Mouse (Mus musculus): ENCODE data around the gene Jazf1. TPM values are rescaled to one million over a fixed set of nuclear protein-coding genes. Genes with fewer than 3 reads are reported as not detected.

The Jazf1 gene
- polyA plus RNA-seq, 1 experiment from 2014 or later: 10.0 TPM

- 87% methylated on average over 4 of the region's 4 CpGs for WGBS
- H3K27ac ChIP-seq (ENCODE audit: low read depth, low read length): no peak overlapping the region
- ATAC-seq (ENCODE audit: low FRiP score) (no peak), DNase-seq (ENCODE audit: low spot score) (no peak)
- no peaks in the 10 kb centered on the region for H3K4me1 ChIP-seq (replicated peaks; ENCODE audit: control insufficient read depth, insufficient read depth, low read length)
- no peaks in the 10 kb centered on the region for H3K36me3 ChIP-seq (ENCODE audit: control insufficient read depth, insufficient read depth, low read length)
- H3K4me3 ChIP-seq (ENCODE audit: low read depth, low read length): no peak overlapping the region
- no peak overlapping the region for H3K9ac ChIP-seq (ENCODE audit: low read depth, low read length)
- no peaks in the 10 kb centered on the region for H3K27me3 ChIP-seq (ENCODE audit: control insufficient read depth, insufficient read depth, low read length)
- H3K4me2 ChIP-seq (replicated peaks; ENCODE audit: low read depth, low read length): no peak overlapping the region
- H3K9me3 ChIP-seq (ENCODE audit: control insufficient read depth, low read length): no peaks in the 10 kb centered on the region
Observed at GRCm38 (mm10) chr6:52818041-52818440, 250.4 kb downstream of the Jazf1 start.

GRCm38 (mm10) chr6:52817203-52817874 lies 251.1 kb downstream of the Jazf1 start:
- Histone ChIP-seq H3K4me2 (replicated peaks; ENCODE audit: low read depth, low read length) (no peak overlapping the region), H3K9ac (ENCODE audit: low read depth, low read length) (no peak overlapping the region), H3K9me3 (ENCODE audit: control insufficient read depth, low read length) (no peaks in the 10 kb centered on the region), H3K27ac (ENCODE audit: low read depth, low read length) (no peak overlapping the region), H3K27me3 (ENCODE audit: control insufficient read depth, insufficient read depth, low read length) (no peaks in the 10 kb centered on the region), H3K4me3 (ENCODE audit: low read depth, low read length) (no peak overlapping the region), H3K36me3 (ENCODE audit: control insufficient read depth, insufficient read depth, low read length) (no peaks in the 10 kb centered on the region), H3K4me1 (replicated peaks; ENCODE audit: control insufficient read depth, insufficient read depth, low read length) (no peaks in the 10 kb centered on the region)
- DNase-seq (ENCODE audit: low spot score) (no peak), ATAC-seq (ENCODE audit: low FRiP score) (no peak)
- 83% methylated on average over 10 of the region's 10 CpGs for WGBS

GRCm38 (mm10) chr6:52805237-52805856 lies 263.1 kb downstream of the Jazf1 start:
- H3K4me1 ChIP-seq (replicated peaks; ENCODE audit: control insufficient read depth, insufficient read depth, low read length): no peaks in the 10 kb centered on the region
- no peaks in the 10 kb centered on the region for H3K27me3 ChIP-seq (ENCODE audit: control insufficient read depth, insufficient read depth, low read length)
- no peaks in the 10 kb centered on the region for H3K36me3 ChIP-seq (ENCODE audit: control insufficient read depth, insufficient read depth, low read length)
- no peak overlapping the region for H3K9ac ChIP-seq (ENCODE audit: low read depth, low read length)
- no peak for DNase-seq (ENCODE audit: low spot score)
- H3K9me3 ChIP-seq (ENCODE audit: control insufficient read depth, low read length): no peaks in the 10 kb centered on the region
- no peak overlapping the region for H3K4me2 ChIP-seq (replicated peaks; ENCODE audit: low read depth, low read length)
- no peak overlapping the region for H3K4me3 ChIP-seq (ENCODE audit: low read depth, low read length)
- no peak for ATAC-seq (ENCODE audit: low FRiP score)
- WGBS: 88% methylated on average over 3 of the region's 3 CpGs
- no peak overlapping the region for H3K27ac ChIP-seq (ENCODE audit: low read depth, low read length)

GRCm38 (mm10) chr6:52802181-52802580 lies 266.2 kb downstream of the Jazf1 start:
- no peak overlapping the region for H3K4me2 ChIP-seq (replicated peaks; ENCODE audit: low read depth, low read length)
- H3K9ac ChIP-seq (ENCODE audit: low read depth, low read length): no peak overlapping the region
- H3K4me3 ChIP-seq (ENCODE audit: low read depth, low read length): no peak overlapping the region
- H3K4me1 ChIP-seq (replicated peaks; ENCODE audit: control insufficient read depth, insufficient read depth, low read length): no peaks in the 10 kb centered on the region
- no peak overlapping the region for H3K27ac ChIP-seq (ENCODE audit: low read depth, low read length)
- DNase-seq (ENCODE audit: low spot score) (no peak), ATAC-seq (ENCODE audit: low FRiP score) (no peak)
- WGBS: 62% methylated on average over 9 of the region's 9 CpGs
- H3K27me3 ChIP-seq (ENCODE audit: control insufficient read depth, insufficient read depth, low read length): no peaks in the 10 kb centered on the region
- H3K9me3 ChIP-seq (ENCODE audit: control insufficient read depth, low read length): no peaks in the 10 kb centered on the region
- no peaks in the 10 kb centered on the region for H3K36me3 ChIP-seq (ENCODE audit: control insufficient read depth, insufficient read depth, low read length)

- H3K4me1 ChIP-seq (replicated peaks; ENCODE audit: control insufficient read depth, insufficient read depth, low read length): no peaks in the 10 kb centered on the region; the same call in 1 of the 2 replicates
- WGBS: 51% methylated on average over 6 of the region's 6 CpGs
- no peak for DNase-seq (ENCODE audit: low spot score)
- H3K9me3 ChIP-seq (ENCODE audit: control insufficient read depth, low read length): no peaks in the 10 kb centered on the region
- ATAC-seq (ENCODE audit: low FRiP score): no peak
- no peak overlapping the region for H3K4me2 ChIP-seq (replicated peaks; ENCODE audit: low read depth, low read length)
- no peak overlapping the region for H3K27ac ChIP-seq (ENCODE audit: low read depth, low read length)
- H3K9ac ChIP-seq (ENCODE audit: low read depth, low read length): no peak overlapping the region
- no peaks in the 10 kb centered on the region for H3K27me3 ChIP-seq (ENCODE audit: control insufficient read depth, insufficient read depth, low read length)
- no peak overlapping the region for H3K4me3 ChIP-seq (ENCODE audit: low read depth, low read length)
- H3K36me3 ChIP-seq (ENCODE audit: control insufficient read depth, insufficient read depth, low read length): no peaks in the 10 kb centered on the region
Observed at GRCm38 (mm10) chr6:52797252-52797800, 271.1 kb downstream of the Jazf1 start.

GRCm38 (mm10) chr6:52796691-52797090 lies 271.7 kb downstream of the Jazf1 start:
- DNase-seq (ENCODE audit: low spot score): no peak
- no peaks in the 10 kb centered on the region for H3K27me3 ChIP-seq (ENCODE audit: control insufficient read depth, insufficient read depth, low read length)
- no peak for ATAC-seq (ENCODE audit: low FRiP score)
- H3K36me3 ChIP-seq (ENCODE audit: control insufficient read depth, insufficient read depth, low read length): no peaks in the 10 kb centered on the region
- no peaks in the 10 kb centered on the region; the same call in 1 of the 2 replicates for H3K4me1 ChIP-seq (replicated peaks; ENCODE audit: control insufficient read depth, insufficient read depth, low read length)
- 78% methylated on average over 1 of the region's 1 CpGs for WGBS
- no peak overlapping the region for H3K4me2 ChIP-seq (replicated peaks; ENCODE audit: low read depth, low read length)
- no peaks in the 10 kb centered on the region for H3K9me3 ChIP-seq (ENCODE audit: control insufficient read depth, low read length)
- H3K4me3 ChIP-seq (ENCODE audit: low read depth, low read length): no peak overlapping the region
- no peak overlapping the region for H3K27ac ChIP-seq (ENCODE audit: low read depth, low read length)
- H3K9ac ChIP-seq (ENCODE audit: low read depth, low read length): no peak overlapping the region

- ATAC-seq (ENCODE audit: low FRiP score): no peak
- Histone ChIP-seq H3K27ac (ENCODE audit: low read depth, low read length) (no peak overlapping the region), H3K27me3 (ENCODE audit: control insufficient read depth, insufficient read depth, low read length) (no peaks in the 10 kb centered on the region), H3K4me3 (ENCODE audit: low read depth, low read length) (no peak overlapping the region), H3K9me3 (ENCODE audit: control insufficient read depth, low read length) (no peaks in the 10 kb centered on the region), H3K36me3 (ENCODE audit: control insufficient read depth, insufficient read depth, low read length) (no peaks in the 10 kb centered on the region), H3K4me1 (replicated peaks; ENCODE audit: control insufficient read depth, insufficient read depth, low read length) (no peaks in the 10 kb centered on the region; the same call in 1 of the 2 replicates), H3K9ac (ENCODE audit: low read depth, low read length) (no peak overlapping the region), H3K4me2 (replicated peaks; ENCODE audit: low read depth, low read length) (no peak overlapping the region)
- no peak for DNase-seq (ENCODE audit: low spot score)
- 69% methylated on average over 9 of the region's 9 CpGs for WGBS
Observed at GRCm38 (mm10) chr6:52796035-52796598, 272.3 kb downstream of the Jazf1 start.

GRCm38 (mm10) chr6:52795029-52795841 lies 273.2 kb downstream of the Jazf1 start:
- Histone ChIP-seq H3K4me1 (replicated peaks; ENCODE audit: control insufficient read depth, insufficient read depth, low read length) (no peaks in the 10 kb centered on the region; the same call in 1 of the 2 replicates), H3K27me3 (ENCODE audit: control insufficient read depth, insufficient read depth, low read length) (no peaks in the 10 kb centered on the region), H3K36me3 (ENCODE audit: control insufficient read depth, insufficient read depth, low read length) (no peaks in the 10 kb centered on the region), H3K27ac (ENCODE audit: low read depth, low read length) (no peak overlapping the region), H3K9ac (ENCODE audit: low read depth, low read length) (no peak overlapping the region), H3K4me2 (replicated peaks; ENCODE audit: low read depth, low read length) (no peak overlapping the region), H3K4me3 (ENCODE audit: low read depth, low read length) (no peak overlapping the region), H3K9me3 (ENCODE audit: control insufficient read depth, low read length) (no peaks in the 10 kb centered on the region)
- DNase-seq (ENCODE audit: low spot score): no peak
- 76% methylated on average over 16 of the region's 16 CpGs for WGBS
- ATAC-seq (ENCODE audit: low FRiP score): no peak

Measured in hindbrain, embryonic 11.5 days (tissue).